In the genomic region with DNA sequence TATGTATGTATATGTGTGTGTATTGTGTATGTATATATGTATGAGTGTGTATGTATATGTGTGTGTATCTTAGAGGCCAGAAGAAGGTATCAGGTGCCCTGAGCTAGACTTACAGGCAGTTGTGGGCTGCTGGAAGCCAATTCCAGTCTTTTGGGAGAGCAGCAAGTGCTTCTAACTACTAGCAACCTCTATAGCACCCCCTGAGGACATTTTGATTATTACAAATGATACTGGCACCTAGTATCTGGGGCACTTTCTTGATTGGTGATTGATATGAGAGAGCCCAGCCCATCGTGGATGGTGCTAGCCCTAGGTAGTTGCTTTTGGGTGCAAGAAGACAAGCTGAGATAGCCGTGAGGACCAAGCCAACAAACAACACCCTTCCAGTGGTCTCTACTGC, we compare ENCODE assay signal across 9 mouse cellular contexts.
A peak's percentile ranks its signal among the peaks of the same experiment; 100 is the strongest.
DNase-seq lines count a peak whose midpoint lies in the region; ATAC-seq lines count a peak whose summit lies in the region.
"Had no signal": no experiment of that assay in that cellular context is flagged by ENCODE, and none has a peak within 500 bp of the region (broad histone marks: within the 10 kb centered on the region; RNA-seq: fewer than 3 reads in every experiment).

No protein-coding gene starts in this region.

- H3K4me2 ChIP-seq in heart, embryonic 14.5 days (ENCODE audit: low read length): no peak overlapping the region

- peaks cover 81% of the 10 kb centered on the region for H3K36me3 ChIP-seq in heart, embryonic 14.5 days (ENCODE audit: control insufficient read depth, insufficient read depth, low read length)

- H3K9me3 ChIP-seq in heart, embryonic 14.5 days (ENCODE audit: control insufficient read depth, low read length): no peaks in the 10 kb centered on the region

- H3K27me3 ChIP-seq in heart, embryonic 14.5 days (ENCODE audit: control insufficient read depth, insufficient read depth, low read length): no peaks in the 10 kb centered on the region

- H3K9ac ChIP-seq in heart, embryonic 14.5 days (ENCODE audit: low read length): no peak overlapping the region

- no peak for ATAC-seq in heart, embryonic 14.5 days (ENCODE audit: insufficient number of reproducible peaks, insufficient read depth, low FRiP score, low read depth)

- WGBS in heart, embryonic 14.5 days: 53% methylated on average over 2 of the region's 2 CpGs

- peak overlapping the region; percentile 23 to 93; a peak in 2 of 4 replicates for H3K27ac ChIP-seq in heart, embryonic 14.5 days (replicated peaks in 1 of 2; ENCODE audit: control insufficient read depth in 1 of 2, insufficient read depth in 1 of 2, low read depth in 2 of 2, low read length in 2 of 2)

- peaks cover 35 to 60% of the 10 kb centered on the region in 2 experiments for H3K4me1 ChIP-seq in heart, embryonic 14.5 days (ENCODE audit: control insufficient read depth in 2 of 2, insufficient read depth in 2 of 2, low read length in 2 of 2)

- no peak overlapping the region for H3K4me3 ChIP-seq in heart, embryonic 14.5 days (ENCODE audit: control insufficient read depth in 1 of 2, insufficient read depth in 1 of 2, low read depth in 1 of 2, low read length in 2 of 2)

- DNase-seq in heart, adult 9 months (ENCODE audit: low spot score in 2 of 2): no peak
- DNase-seq in lung, postnatal 10 days: peak; percentile 37
- no peak for DNase-seq in lung, postnatal 14 days
- DNase-seq in adipocyte (ENCODE audit: low spot score): peak; percentile 33
- DNase-seq in retina, postnatal 1 day: peak; percentile 63
- DNase-seq in testis, postnatal 14 days (ENCODE audit: low spot score): no peak
- DNase-seq in layer of hippocampus, adult 9-10 months (ENCODE audit: low spot score): no peak
- DNase-seq: right cerebral cortex, postnatal 4 days had no signal

Comparison
In these comparisons a context has a peak if more than half of its experiments do, and no peak if none do; other contexts are left out.
1. DNase-seq: peak in lung, postnatal 10 days (single experiment), adipocyte (single experiment) and retina, postnatal 1 day (single experiment); none in heart, adult 9 months (0 of 2), lung, postnatal 14 days (single experiment), testis, postnatal 14 days (single experiment) and layer of hippocampus, adult 9-10 months (single experiment).